ENCODE assay signal across 8 mouse cellular contexts in genomic region chr2:112774762-112775161, GRCm38 (mm10).
DNase-seq lines count a peak whose midpoint lies in the region; ATAC-seq and TF ChIP-seq lines count a peak whose summit lies in the region.

No protein-coding gene starts in this region.

- no peaks in the 10 kb centered on the region for H3K9me3 ChIP-seq in liver, postnatal 0 days (ENCODE audit: low read length)

- no peak overlapping the region for H3K9ac ChIP-seq in liver, postnatal 0 days (replicated peaks)

- peak; percentile 66 for DNase-seq in B cell, adult 2 months
- peak; percentile 76 for DNase-seq in MEL-GATA-1-ER (ENCODE audit: extremely low read depth, low read depth)
- peak; percentile 48 to 69 for DNase-seq in cerebellum, adult 18-20 months
- peak; percentile 54 to 89 for DNase-seq in frontal cortex, adult 2 months (ENCODE audit: extremely low spot score in 1 of 2, low spot score in 1 of 2)
- peak; percentile 64 to 70 for DNase-seq in kidney, postnatal 25 days
- DNase-seq in liver, postnatal 0 days = peak; percentile 74
- peak; percentile 80 to 89 for DNase-seq in right cerebral cortex, postnatal 10 days (ENCODE audit: low spot score in 2 of 2)
- DNase-seq in yolk sac, embryonic 10.5 days (ENCODE audit: low spot score) = peak; percentile 45

- no peaks in the 10 kb centered on the region for H3K36me3 ChIP-seq in liver, postnatal 0 days (replicated peaks; ENCODE audit: insufficient read depth, low read length)

- no peak overlapping the region for H3K4me2 ChIP-seq in liver, postnatal 0 days (ENCODE audit: low read depth, low read length)

- no peak overlapping the region for H3K4me3 ChIP-seq in liver, postnatal 0 days (ENCODE audit: low read depth, low read length)

- peak; percentile 84 for TF ChIP-seq CTCF in liver, postnatal 0 days (IDR thresholded peaks at IDR 0.05; ENCODE audit: low read depth)

- H3K4me1 ChIP-seq in liver, postnatal 0 days (ENCODE audit: insufficient read depth) = no peaks in the 10 kb centered on the region

- WGBS in liver, postnatal 0 days (ENCODE audit: insufficient replicate concordance) = 22% methylated on average over 6 of the region's 6 CpGs

- no peak for TF ChIP-seq EP300 in liver, postnatal 0 days (IDR thresholded peaks at IDR 0.05; ENCODE audit: low read depth)

- no peaks in the 10 kb centered on the region for H3K27me3 ChIP-seq in liver, postnatal 0 days (ENCODE audit: insufficient read depth, low read length)

- H3K27ac ChIP-seq in liver, postnatal 0 days (ENCODE audit: low read depth) = no peak overlapping the region

- ATAC-seq in liver, postnatal 0 days = no peak
